Mouse (Mus musculus) cerebellum, adult 11-12 months (tissue): ENCODE measurements around the gene Nol9.

Experiments used
- DNase-seq: peaks from one replicate; pipeline ENCODE4 v3.0.0; 2022

The Nol9 gene

GRCm38 (mm10) chr4:152038985-152039830 is at the start of gene Nol9:
Nol9 (plus strand) TSS chr4:152039321.
- DNase-seq: peak; percentile 91

- DNase-seq: peak; percentile 34
Observed at GRCm38 (mm10) chr4:151992091-151992490, 47.0 kb upstream of the Nol9 start.

- DNase-seq: peak; percentile 46
Observed at GRCm38 (mm10) chr4:151993035-151993434, 46.1 kb upstream of the Nol9 start.

- peak; percentile 72 for DNase-seq
Observed at GRCm38 (mm10) chr4:151994228-151995171, 44.6 kb upstream of the Nol9 start.

GRCm38 (mm10) chr4:151995371-151996172 is 43.5 kb upstream of the Nol9 start:
- no peak for DNase-seq

- DNase-seq: peak; percentile 99
Observed at GRCm38 (mm10) chr4:151996173-151996950, 42.8 kb upstream of the Nol9 start, which contains the start of gene Phf13. Phf13 (minus strand) TSS chr4:151996258.

- DNase-seq: no peak
Observed at GRCm38 (mm10) chr4:151996951-151997222, 42.2 kb upstream of the Nol9 start.

- DNase-seq: peak; percentile 46
Observed at GRCm38 (mm10) chr4:151997701-151998100, 41.4 kb upstream of the Nol9 start.

- no peak for DNase-seq
Observed at GRCm38 (mm10) chr4:151999481-151999880, 39.6 kb upstream of the Nol9 start.

GRCm38 (mm10) chr4:152000906-152001305 is 38.2 kb upstream of the Nol9 start:
- no peak for DNase-seq

GRCm38 (mm10) chr4:152001335-152001734 is 37.8 kb upstream of the Nol9 start:
- DNase-seq: no peak

- DNase-seq: no peak
Observed at GRCm38 (mm10) chr4:152002063-152002462, 37.1 kb upstream of the Nol9 start.

GRCm38 (mm10) chr4:152006137-152006536 is 33.0 kb upstream of the Nol9 start:
- no peak for DNase-seq

- no peak for DNase-seq
Observed at GRCm38 (mm10) chr4:152006812-152007211, 32.3 kb upstream of the Nol9 start.

GRCm38 (mm10) chr4:152007481-152008147 is 31.5 kb upstream of the Nol9 start:
- DNase-seq: peak; percentile 52

- DNase-seq: no peak
Observed at GRCm38 (mm10) chr4:152008148-152008500, 31.0 kb upstream of the Nol9 start.

GRCm38 (mm10) chr4:152008622-152009075 is 30.5 kb upstream of the Nol9 start, which contains the start of gene Klhl21:
Klhl21 (plus strand) TSS chr4:152008803.
- peak; percentile 94 for DNase-seq

GRCm38 (mm10) chr4:152009076-152010051 is 29.8 kb upstream of the Nol9 start:
- peak; percentile 82 for DNase-seq

- DNase-seq: peak; percentile 49
Observed at GRCm38 (mm10) chr4:152010091-152010706, 28.9 kb upstream of the Nol9 start.

- DNase-seq: peak; percentile 54
Observed at GRCm38 (mm10) chr4:152010707-152011134, 28.4 kb upstream of the Nol9 start.
